Mouse (Mus musculus): ENCODE results near the gene Cnr2.

- TF ChIP-seq POLR2A (IDR thresholded peaks at IDR 0.05; ENCODE audit: insufficient read depth, low read depth, low read length): no peak
- TF ChIP-seq CTCF (IDR thresholded peaks at IDR 0.05): no peak
- no peak for TF ChIP-seq EP300 (IDR thresholded peaks at IDR 0.05; ENCODE audit: insufficient read depth, low read depth, low read length)
These were observed 29.2 kb downstream of the Cnr2 start for GRCm38 (mm10) chr4:135924418-135924817.
